Mouse (Mus musculus) embryonic fibroblast, embryonic 13.5 days (primary cell): ENCODE data around the gene Mat2a.

ENCODE experiments used
- CTCF ChIP-seq: IDR thresholded peaks from 2 replicates; pipeline ENCODE4 v1.5.1; 2011; ENCODE audit warnings: mild to moderate bottlenecking, control low read depth, low read length, moderate library complexity, borderline replicate concordance; ENCODE audit not compliant: insufficient read depth
- POLR2A ChIP-seq: IDR thresholded peaks from 2 replicates; pipeline ENCODE4 v1.6.1; 2011; ENCODE audit warnings: low read depth, mild to moderate bottlenecking, control low read depth, low read length, moderate library complexity

DNA sequence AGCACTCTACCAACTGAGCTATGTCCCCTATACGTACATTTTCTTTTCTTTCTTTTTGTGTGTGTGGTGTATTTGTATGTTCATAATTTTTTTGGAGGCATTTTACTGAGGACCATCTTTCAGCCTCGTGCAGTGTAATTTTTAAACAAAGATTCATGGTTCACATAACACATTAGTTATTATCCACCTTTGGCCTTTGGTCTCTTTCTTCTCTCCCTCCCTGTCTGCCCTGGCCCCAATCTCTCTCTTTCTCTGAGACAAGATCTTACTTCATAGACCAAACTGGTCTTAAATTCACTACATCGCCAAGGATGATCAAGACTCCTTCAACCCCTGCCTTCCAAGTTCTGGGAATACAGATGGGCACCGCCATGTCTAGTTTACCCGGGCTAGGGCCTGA, 37.5 kb upstream of the Mat2a start:
- TF ChIP-seq CTCF (no peak), POLR2A (no peak)
